Mouse (Mus musculus): ENCODE data around the gene Mxra7.

The Mxra7 gene

DNA sequence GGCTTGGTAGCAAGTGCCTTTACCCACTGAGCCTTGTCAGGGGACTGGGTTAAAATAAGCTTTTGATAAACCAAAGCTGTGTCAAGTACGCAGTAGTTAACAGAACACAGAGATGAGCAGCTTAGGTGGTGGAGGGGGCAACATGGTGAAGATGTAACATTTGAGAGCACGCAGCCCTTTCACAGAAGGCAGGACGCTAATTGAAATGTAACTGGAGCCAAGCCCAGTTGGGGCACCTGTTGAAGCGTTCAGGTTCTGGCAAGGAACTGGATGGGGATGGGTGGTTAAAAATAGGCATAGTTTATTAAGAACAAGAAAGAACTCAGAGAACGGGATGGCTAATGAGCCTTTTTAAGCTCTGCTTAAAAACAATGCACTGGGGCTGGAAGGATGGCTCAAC is 28.5 kb downstream of the Mxra7 start:
- in situ Hi-C loops (cut with MboI; ENCODE audit: low sequenced_read_pairs) = no loop called here

DNA sequence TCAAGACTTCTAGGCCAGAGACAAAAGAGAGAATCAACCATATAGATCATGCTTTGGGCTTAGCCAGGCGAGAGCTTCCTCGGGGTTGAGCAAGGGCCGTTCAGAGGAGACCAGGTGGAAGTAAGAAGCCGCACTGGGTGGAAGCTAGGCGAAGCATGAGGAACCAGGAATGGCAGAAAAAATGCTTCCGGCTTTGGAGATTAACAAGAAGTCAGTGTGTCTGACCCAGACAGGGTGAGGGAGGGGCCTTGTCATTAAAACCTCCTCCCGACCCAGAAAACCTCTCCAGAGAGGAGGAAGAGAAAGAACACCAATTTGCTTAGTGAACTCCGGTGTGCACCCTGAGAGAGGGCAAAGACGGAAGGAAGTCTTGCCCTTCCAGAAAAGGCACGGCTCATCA is 43.6 kb downstream of the Mxra7 start:
- in situ Hi-C loops (cut with MboI; ENCODE audit: low sequenced_read_pairs) = no loop called here

DNA sequence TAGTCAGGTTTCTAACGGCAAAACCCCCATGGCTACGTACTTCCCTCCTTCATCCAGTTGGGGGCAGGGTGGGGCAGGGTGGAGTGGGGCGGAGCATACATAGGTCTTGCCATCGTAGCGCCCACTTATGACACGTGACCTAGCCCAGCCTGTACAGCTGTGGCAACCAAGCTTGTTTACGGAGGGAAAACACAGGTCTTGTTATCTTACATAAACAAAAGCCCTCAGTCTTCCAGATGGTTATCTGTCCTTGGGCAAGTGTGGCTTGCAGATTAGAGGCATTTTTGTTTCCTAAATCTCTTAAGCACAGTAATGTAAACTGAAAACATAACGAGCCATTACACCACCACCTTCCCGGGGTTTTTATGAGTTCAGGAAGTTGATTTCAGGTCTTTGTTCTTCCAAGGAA is 45.1 kb downstream of the Mxra7 start:
- in situ Hi-C loops (cut with MboI; ENCODE audit: low sequenced_read_pairs) = no loop called here

DNA sequence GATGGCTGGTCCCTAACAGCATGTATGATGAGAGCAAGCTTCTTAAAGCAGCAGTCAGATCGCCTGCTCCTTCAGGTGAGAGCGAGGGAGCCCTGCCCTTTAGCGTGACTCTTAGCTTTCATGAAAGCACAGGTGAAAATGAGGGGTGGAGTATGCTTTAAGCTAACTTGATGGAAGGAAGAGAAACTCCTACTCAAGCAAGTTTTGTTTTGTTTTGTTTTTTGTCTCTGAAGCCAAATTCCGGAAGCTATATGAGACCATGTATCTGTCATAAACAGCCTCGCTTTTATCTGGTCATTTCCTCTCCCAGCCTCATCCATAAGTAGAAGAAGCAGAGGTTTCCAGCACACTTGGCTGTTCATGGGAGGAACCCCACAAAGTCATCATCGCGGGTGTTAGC is 52.4 kb downstream of the Mxra7 start, which contains the start of gene St6galnac1:
TSS of gene St6galnac1 (minus strand) at position 101 of the 400 bp plus-strand sequence.
- in situ Hi-C loops (cut with MboI; ENCODE audit: low sequenced_read_pairs) = no loop called here

DNA sequence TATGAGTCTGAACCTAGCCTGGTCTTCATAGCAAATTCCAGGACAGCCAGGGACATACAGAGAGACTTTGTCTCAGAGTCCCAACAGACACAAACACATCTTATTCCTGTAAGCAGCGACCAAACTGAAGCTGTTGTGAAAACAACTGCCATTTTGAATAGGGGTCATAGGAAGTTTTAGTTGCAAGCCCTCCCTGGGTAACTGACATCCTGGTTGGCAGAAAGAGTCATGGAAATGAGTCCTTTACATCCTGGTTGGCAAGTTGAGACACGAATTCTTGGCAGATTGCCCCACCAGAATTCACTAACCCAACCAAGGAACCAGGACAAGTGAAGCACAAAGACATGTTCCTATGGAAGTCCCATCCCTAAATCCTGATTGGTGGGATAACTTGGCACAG is 54.6 kb downstream of the Mxra7 start:
- in situ Hi-C loops (cut with MboI; ENCODE audit: low sequenced_read_pairs) = no loop called here

DNA sequence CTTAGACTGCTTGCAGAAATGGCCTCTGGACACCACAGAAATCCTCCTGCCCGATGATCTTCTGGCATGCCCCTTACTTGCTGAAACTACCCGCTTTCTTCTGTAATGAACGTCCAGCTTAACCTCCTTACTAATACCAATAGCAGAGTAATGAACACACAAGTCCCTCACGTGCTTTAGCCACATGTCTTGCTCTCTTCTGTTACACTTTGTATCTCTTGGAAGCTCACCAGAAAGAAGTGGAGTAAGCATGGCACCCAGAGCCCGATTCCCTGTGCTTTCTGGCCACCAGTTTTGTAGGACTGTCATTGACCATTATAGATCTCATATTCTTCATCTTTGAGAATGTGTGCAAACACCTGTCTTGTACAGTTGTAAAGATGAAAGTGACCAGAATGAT is 58.0 kb downstream of the Mxra7 start:
- in situ Hi-C loops (cut with MboI; ENCODE audit: low sequenced_read_pairs) = no loop called here

DNA sequence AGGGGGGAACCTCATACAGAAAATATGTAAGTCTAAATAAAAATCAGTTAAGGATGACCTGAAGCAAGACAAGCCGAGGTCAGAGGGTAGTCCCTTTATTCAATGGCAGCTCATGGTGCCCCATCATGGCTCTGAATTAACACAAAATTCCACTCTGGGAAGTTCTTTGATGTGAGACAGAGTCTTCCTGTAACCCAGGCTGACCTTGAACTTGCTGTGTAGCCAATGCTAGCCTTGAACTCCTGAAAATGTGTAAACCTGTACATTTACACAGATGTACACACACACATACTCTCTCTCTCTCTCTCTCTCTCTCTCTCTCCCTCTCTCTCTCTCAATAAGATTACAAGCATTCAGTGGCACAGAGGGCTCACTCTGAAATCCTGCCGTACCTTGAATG is 62.9 kb downstream of the Mxra7 start:
- in situ Hi-C loops (cut with MboI; ENCODE audit: low sequenced_read_pairs) = no loop called here

DNA sequence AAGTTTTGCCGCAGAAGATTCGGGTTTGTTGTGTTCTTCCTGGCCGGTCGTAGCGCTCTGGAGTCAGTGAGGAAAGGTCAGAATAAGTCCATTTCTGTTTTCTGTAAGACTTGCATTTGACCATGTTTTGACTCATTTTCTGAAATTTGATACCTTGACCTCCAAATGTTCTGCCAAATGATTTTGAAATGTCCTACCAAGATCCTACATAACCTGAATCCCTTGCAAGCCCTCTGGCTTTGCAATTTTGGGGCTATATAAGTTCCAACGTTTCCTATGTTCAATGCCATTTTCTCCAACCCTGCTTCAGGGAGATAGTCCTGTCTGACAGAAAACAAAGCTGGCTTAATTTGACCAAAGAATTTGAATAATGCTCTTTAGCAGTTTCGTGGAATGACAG is 63.5 kb downstream of the Mxra7 start:
- in situ Hi-C loops (cut with MboI; ENCODE audit: low sequenced_read_pairs) = no loop called here

DNA sequence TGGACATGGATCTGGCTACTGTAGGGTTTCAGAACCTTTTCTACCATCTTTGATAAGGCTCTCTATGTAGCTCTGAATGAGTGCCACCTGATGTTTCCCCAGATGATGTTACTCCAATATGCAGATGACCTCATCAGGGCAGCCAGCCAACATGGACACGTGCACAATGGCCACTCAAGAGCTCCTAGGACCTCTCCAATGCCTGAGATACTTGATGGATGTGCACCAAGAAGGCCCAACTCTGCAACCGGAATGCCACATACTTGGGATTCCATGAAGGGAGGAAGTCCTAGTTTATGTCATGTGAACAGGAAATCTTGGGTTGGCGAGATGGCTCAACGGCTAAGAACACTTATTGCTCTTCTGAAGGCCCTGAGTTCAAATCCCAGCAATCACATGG is 72.7 kb downstream of the Mxra7 start:
- in situ Hi-C loops (cut with MboI; ENCODE audit: low sequenced_read_pairs) = no loop called here

DNA sequence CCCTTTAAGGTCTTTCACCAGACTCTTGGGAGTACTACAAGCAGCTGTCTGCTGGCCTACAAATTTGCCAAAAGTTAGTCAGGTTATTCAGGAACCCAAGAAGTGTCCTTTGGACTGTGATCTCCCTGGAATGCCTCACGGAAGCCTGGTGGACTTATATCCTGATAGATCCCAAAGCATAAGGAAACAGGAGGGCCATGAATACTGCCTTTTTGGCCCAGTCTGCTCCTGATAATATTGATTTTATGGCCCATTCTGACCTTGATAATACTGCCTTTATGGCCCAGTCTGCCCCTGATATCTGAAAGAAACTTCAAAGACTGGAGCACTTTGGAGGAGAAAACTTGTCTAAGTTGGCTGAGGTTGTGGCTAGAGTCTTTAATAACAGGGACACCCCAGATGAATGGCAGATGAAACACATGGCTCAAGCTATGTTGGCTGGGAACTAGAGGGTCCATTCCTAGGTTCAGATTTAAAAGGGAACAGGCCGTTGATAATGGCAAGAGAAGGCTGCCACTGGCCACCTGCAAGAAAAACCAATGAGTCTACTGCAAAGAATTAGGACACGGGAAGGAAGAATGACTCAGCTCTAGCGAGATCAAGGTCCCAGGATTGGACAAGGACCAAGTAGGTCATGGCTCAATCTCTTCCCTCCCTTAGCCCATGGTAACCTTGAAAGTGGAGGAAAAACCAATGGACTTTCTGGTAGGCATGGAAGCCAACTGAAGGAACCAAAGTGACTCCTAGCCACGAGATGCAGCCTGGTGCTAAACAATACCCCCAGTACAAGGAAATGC is 74.0 kb downstream of the Mxra7 start:
- in situ Hi-C loops (cut with MboI; ENCODE audit: low sequenced_read_pairs) = no loop called here
